Mouse (Mus musculus): ENCODE data around the gene Atp1b1. TPM values are rescaled to one million over a fixed set of nuclear protein-coding genes. Genes with fewer than 3 reads are reported as not detected.

Atp1b1 gene
- polyA plus RNA-seq, 1 experiment from 2014 or later = 143 TPM

GRCm38 (mm10) chr1:164451346-164451745 is 6.8 kb downstream of the Atp1b1 start:
- Histone ChIP-seq H3K27me3 (replicated peaks) (no peaks in the 10 kb centered on the region; the same call in 1 of the 2 replicates), H3K9me3 (no peaks in the 10 kb centered on the region), H3K27ac (no peak overlapping the region), H3K4me1 (0 out of 2 replicates have a peak, but pooled peaks cover 4% of the 10 kb centered on the region), H3K36me3 (no peaks in the 10 kb centered on the region), H3K4me2 (no peak overlapping the region), H3K9ac (no peak overlapping the region), H3K4me3 (replicated peaks) (no peak overlapping the region)
- no peak for ATAC-seq (ENCODE audit: insufficient read depth, low FRiP score, low read depth)
- 86% methylated on average over 5 of the region's 5 CpGs for WGBS

- H3K27ac ChIP-seq = no peak overlapping the region
- ATAC-seq (ENCODE audit: insufficient read depth, low FRiP score, low read depth) = no peak
- H3K4me2 ChIP-seq = no peak overlapping the region
- no peak overlapping the region for H3K9ac ChIP-seq
- WGBS = 75% methylated on average over 4 of the region's 4 CpGs
- no peaks in the 10 kb centered on the region for H3K27me3 ChIP-seq (replicated peaks)
- H3K36me3 ChIP-seq = no peaks in the 10 kb centered on the region
- no peak overlapping the region for H3K4me3 ChIP-seq (replicated peaks)
- H3K9me3 ChIP-seq = no peaks in the 10 kb centered on the region
- no peaks in the 10 kb centered on the region for H3K4me1 ChIP-seq
Measured at GRCm38 (mm10) chr1:164450644-164451043, 7.5 kb downstream of the Atp1b1 start.

GRCm38 (mm10) chr1:164450231-164450630 is 7.9 kb downstream of the Atp1b1 start:
- Histone ChIP-seq H3K36me3 (no peaks in the 10 kb centered on the region), H3K4me2 (no peak overlapping the region), H3K4me1 (no peaks in the 10 kb centered on the region), H3K27ac (no peak overlapping the region), H3K4me3 (replicated peaks) (no peak overlapping the region), H3K9me3 (no peaks in the 10 kb centered on the region), H3K9ac (no peak overlapping the region), H3K27me3 (replicated peaks) (no peaks in the 10 kb centered on the region)
- WGBS = 69% methylated on average over 4 of the region's 4 CpGs
- no peak for ATAC-seq (ENCODE audit: insufficient read depth, low FRiP score, low read depth)

- no peak for ATAC-seq (ENCODE audit: insufficient read depth, low FRiP score, low read depth)
Measured at GRCm38 (mm10) chr1:164449626-164450025, 8.5 kb downstream of the Atp1b1 start.

GRCm38 (mm10) chr1:164447521-164447920 is 10.6 kb downstream of the Atp1b1 start:
- H3K4me3 ChIP-seq (replicated peaks) = no peak overlapping the region
- no peaks in the 10 kb centered on the region; the same call in 1 of the 2 replicates for H3K36me3 ChIP-seq
- H3K9ac ChIP-seq = no peak overlapping the region
- no peak for ATAC-seq (ENCODE audit: insufficient read depth, low FRiP score, low read depth)
- no peak overlapping the region for H3K27ac ChIP-seq
- H3K27me3 ChIP-seq (replicated peaks) = no peaks in the 10 kb centered on the region
- WGBS = 85% methylated on average over 6 of the region's 6 CpGs
- no peak overlapping the region for H3K4me2 ChIP-seq
- H3K9me3 ChIP-seq = no peaks in the 10 kb centered on the region
- H3K4me1 ChIP-seq = no peaks in the 10 kb centered on the region

More at GRCm38 (mm10) chr1:164449626-164450025, 8.5 kb downstream of the Atp1b1 start:
- Histone ChIP-seq H3K27me3 (replicated peaks) (no peaks in the 10 kb centered on the region), H3K27ac (no peak overlapping the region), H3K4me1 (no peaks in the 10 kb centered on the region), H3K9me3 (no peaks in the 10 kb centered on the region), H3K4me3 (replicated peaks) (no peak overlapping the region), H3K9ac (no peak overlapping the region), H3K36me3 (no peaks in the 10 kb centered on the region), H3K4me2 (no peak overlapping the region)
- WGBS = 81% methylated on average over 8 of the region's 8 CpGs

- Histone ChIP-seq H3K27ac (no peak overlapping the region), H3K36me3 (no peaks in the 10 kb centered on the region; the same call in 1 of the 2 replicates), H3K9ac (no peak overlapping the region), H3K4me3 (replicated peaks) (no peak overlapping the region), H3K4me2 (no peak overlapping the region), H3K4me1 (no peaks in the 10 kb centered on the region), H3K27me3 (replicated peaks) (no peaks in the 10 kb centered on the region), H3K9me3 (no peaks in the 10 kb centered on the region)
- 90% methylated on average over 10 of the region's 10 CpGs for WGBS
- ATAC-seq (ENCODE audit: insufficient read depth, low FRiP score, low read depth) = no peak
Measured at GRCm38 (mm10) chr1:164446535-164446934, 11.6 kb downstream of the Atp1b1 start.

- Histone ChIP-seq H3K4me3 (replicated peaks) (no peak overlapping the region), H3K27me3 (replicated peaks) (no peaks in the 10 kb centered on the region), H3K36me3 (no peaks in the 10 kb centered on the region; the same call in 1 of the 2 replicates), H3K9ac (no peak overlapping the region), H3K4me2 (no peak overlapping the region), H3K27ac (no peak overlapping the region), H3K9me3 (no peaks in the 10 kb centered on the region), H3K4me1 (no peaks in the 10 kb centered on the region)
- WGBS = 69% methylated on average over 5 of the region's 5 CpGs
- no peak for ATAC-seq (ENCODE audit: insufficient read depth, low FRiP score, low read depth)
Measured at GRCm38 (mm10) chr1:164445620-164446162, 12.5 kb downstream of the Atp1b1 start.

GRCm38 (mm10) chr1:164441408-164441974 is 16.7 kb downstream of the Atp1b1 start:
- Histone ChIP-seq H3K27me3 (replicated peaks) (no peaks in the 10 kb centered on the region), H3K4me1 (no peaks in the 10 kb centered on the region), H3K36me3 (peaks cover 12% of the 10 kb centered on the region), H3K9me3 (no peaks in the 10 kb centered on the region), H3K27ac (no peak overlapping the region), H3K4me3 (replicated peaks) (no peak overlapping the region), H3K4me2 (no peak overlapping the region), H3K9ac (no peak overlapping the region)
- WGBS = 67% methylated on average over 18 of the region's 18 CpGs
- ATAC-seq (ENCODE audit: insufficient read depth, low FRiP score, low read depth) = no peak

- Histone ChIP-seq H3K9ac (no peak overlapping the region), H3K4me2 (no peak overlapping the region), H3K27ac (no peak overlapping the region), H3K4me3 (replicated peaks) (no peak overlapping the region), H3K9me3 (no peaks in the 10 kb centered on the region), H3K27me3 (replicated peaks) (no peaks in the 10 kb centered on the region), H3K4me1 (no peaks in the 10 kb centered on the region), H3K36me3 (peaks cover 12% of the 10 kb centered on the region)
- WGBS = 75% methylated on average over 11 of the region's 11 CpGs
- ATAC-seq (ENCODE audit: insufficient read depth, low FRiP score, low read depth) = no peak
Measured at GRCm38 (mm10) chr1:164440708-164441407, 17.3 kb downstream of the Atp1b1 start.

- no peak overlapping the region for H3K27ac ChIP-seq
- no peak overlapping the region for H3K9ac ChIP-seq
- no peak overlapping the region for H3K4me2 ChIP-seq
- WGBS = 75% methylated on average over 6 of the region's 6 CpGs
- no peak overlapping the region for H3K4me3 ChIP-seq (replicated peaks)
- ATAC-seq (ENCODE audit: insufficient read depth, low FRiP score, low read depth) = no peak
- no peaks in the 10 kb centered on the region for H3K4me1 ChIP-seq
- no peaks in the 10 kb centered on the region for H3K27me3 ChIP-seq (replicated peaks)
- H3K9me3 ChIP-seq = no peaks in the 10 kb centered on the region
- H3K36me3 ChIP-seq = peaks cover 12% of the 10 kb centered on the region
Measured at GRCm38 (mm10) chr1:164440230-164440629, 17.9 kb downstream of the Atp1b1 start.

- Histone ChIP-seq H3K4me3 (replicated peaks) (no peak overlapping the region), H3K9me3 (no peaks in the 10 kb centered on the region), H3K9ac (no peak overlapping the region), H3K4me1 (no peaks in the 10 kb centered on the region), H3K27ac (no peak overlapping the region), H3K27me3 (replicated peaks) (no peaks in the 10 kb centered on the region), H3K4me2 (no peak overlapping the region), H3K36me3 (peaks cover 12% of the 10 kb centered on the region)
- 90% methylated on average over 7 of the region's 7 CpGs for WGBS
- no peak for ATAC-seq (ENCODE audit: insufficient read depth, low FRiP score, low read depth)
Measured at GRCm38 (mm10) chr1:164436749-164437148, 21.4 kb downstream of the Atp1b1 start.

GRCm38 (mm10) chr1:164434049-164434448 is 24.1 kb downstream of the Atp1b1 start:
- no peak overlapping the region for H3K27ac ChIP-seq
- H3K4me2 ChIP-seq = no peak overlapping the region
- H3K27me3 ChIP-seq (replicated peaks) = no peaks in the 10 kb centered on the region
- H3K9ac ChIP-seq = no peak overlapping the region
- WGBS = 66% methylated on average over 6 of the region's 6 CpGs
- ATAC-seq (ENCODE audit: insufficient read depth, low FRiP score, low read depth) = no peak
- H3K4me1 ChIP-seq = no peaks in the 10 kb centered on the region
- peaks cover 12% of the 10 kb centered on the region for H3K36me3 ChIP-seq
- H3K4me3 ChIP-seq (replicated peaks) = no peak overlapping the region
- H3K9me3 ChIP-seq = no peaks in the 10 kb centered on the region
